Mouse (Mus musculus) heart, embryonic 11.5 days (tissue): ENCODE measurements around the gene 4930442H23Rik. TPM values are rescaled to one million over a fixed set of nuclear protein-coding genes. Genes with fewer than 3 reads are reported as not detected.

Experiments
- ATAC-seq: fragments of 200-750 bp; cut with Nextera tagmentation; replicated peaks from 2 replicates; pipeline ENCODE4 v1.8.0; 2017; ENCODE audit warnings: moderate library complexity; ENCODE audit not compliant: insufficient number of reproducible peaks, low FRiP score, low TSS enrichment
- H3K27ac ChIP-seq: fragments of 300-500 bp; sonication (generic); 2 replicates; pipeline ENCODE4 v1.5.1; 2014; ENCODE audit warnings: mild to moderate bottlenecking, low read depth, low read length
- H3K27me3 ChIP-seq: fragments of 300-500 bp; sonication (generic); 2 replicates; pipeline ENCODE4 v1.6.1; 2014; ENCODE audit warnings: mild to moderate bottlenecking, low read length, mixed read lengths; ENCODE audit not compliant: control insufficient read depth, insufficient read depth
- H3K36me3 ChIP-seq: fragments of 300-500 bp; sonication (generic); 2 replicates; pipeline ENCODE4 v1.6.1; 2014; ENCODE audit warnings: mild to moderate bottlenecking, low read length, moderate library complexity, mixed read lengths; ENCODE audit not compliant: control insufficient read depth, insufficient read depth
- H3K4me1 ChIP-seq: fragments of 300-500 bp; sonication (generic); 2 replicates; pipeline ENCODE4 v1.6.1; 2014; ENCODE audit warnings: low read length; ENCODE audit not compliant: control insufficient read depth, insufficient read depth
- H3K4me2 ChIP-seq: fragments of 300-500 bp; sonication (generic); 2 replicates; pipeline ENCODE4 v1.6.1; 2014; ENCODE audit warnings: mild to moderate bottlenecking, moderate library complexity
- H3K4me3 ChIP-seq: fragments of 300-500 bp; sonication (generic); 2 replicates; pipeline ENCODE4 v1.5.1; 2014; ENCODE audit warnings: low read depth, low read length
- H3K9ac ChIP-seq: fragments of 300-500 bp; sonication (generic); 2 replicates; pipeline ENCODE4 v1.6.1; 2014; ENCODE audit warnings: mild to moderate bottlenecking, low read depth, low read length, moderate library complexity
- H3K9me3 ChIP-seq: fragments of 300-500 bp; sonication (generic); replicated peaks from 2 replicates; pipeline ENCODE4 v1.6.1; 2016; ENCODE audit warnings: low read length; ENCODE audit not compliant: control insufficient read depth
- WGBS: fragments of 180-500 bp; shearing (Covaris S2); extraction: QIAGEN DNeasy Blood & Tissue Kit; methylation state at CpG from one replicate; pipeline ENCODE4 v1.1.7; 2014; ENCODE audit not compliant: insufficient replicate concordance; 5-methylcytosine and 5-hydroxymethylcytosine counted together
- polyA plus RNA-seq: library from polyadenylated mRNA; unstranded; fragments of >200 nt; fragmentation: Nextera tagmentation; extraction: Ambion mirVana; gene quantifications from 2 replicates; pipeline ENCODE4 v1.2.1, GENCODE M21; 2014

4930442H23Rik gene
- polyA plus RNA-seq, 1 experiment from 2014 or later = 0.21 TPM

DNA sequence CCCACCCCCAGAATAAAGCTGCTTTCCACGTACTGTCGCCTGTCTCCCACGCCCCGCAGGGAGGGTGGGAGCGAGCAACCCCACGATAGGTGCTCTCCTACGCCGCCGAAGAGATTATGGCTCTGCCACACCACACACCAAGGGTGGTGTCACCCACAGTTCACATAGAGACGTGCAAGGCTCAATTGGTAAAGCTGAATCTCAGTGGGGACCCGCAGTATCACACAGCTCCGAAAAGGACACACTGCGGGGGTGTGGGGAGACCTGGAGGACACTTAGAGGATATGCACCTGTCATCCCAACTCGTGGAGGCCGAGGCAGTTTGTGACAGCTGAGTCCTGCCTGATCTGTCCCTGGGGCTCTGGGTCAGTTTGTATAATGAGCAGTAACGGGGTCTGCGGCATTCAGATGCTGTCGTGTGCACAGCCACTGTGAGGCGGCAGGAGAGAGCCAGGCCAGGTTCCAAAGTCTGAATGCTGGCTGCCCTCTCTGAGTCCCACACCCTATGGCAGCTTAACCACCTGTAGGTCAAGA lies 9.4 kb upstream of the 4930442H23Rik start:
- Histone ChIP-seq H3K27me3 (0 out of 2 replicates have a peak, but pooled peaks cover 3% of the 10 kb centered on the region), H3K36me3 (peaks cover 12% of the 10 kb centered on the region; the same call in 1 of the 2 replicates), H3K4me3 (peak overlapping the region; percentile 64), H3K4me1 (peaks cover 33% of the 10 kb centered on the region), H3K4me2 (peak overlapping the region; percentile 92), H3K9ac (peak overlapping the region; percentile 90), H3K9me3 (no peaks in the 10 kb centered on the region), H3K27ac (peak overlapping the region; percentile 99)
- WGBS = 5% methylated on average over 19 of the region's 19 CpGs
- peak; percentile 4; the same call in 1 of the 2 replicates for ATAC-seq

- Histone ChIP-seq H3K4me1 (peaks cover 31% of the 10 kb centered on the region), H3K36me3 (peaks cover 12% of the 10 kb centered on the region; the same call in 1 of the 2 replicates), H3K9me3 (no peaks in the 10 kb centered on the region), H3K9ac (peak overlapping the region; percentile 90), H3K4me2 (peak overlapping the region; percentile 92), H3K27ac (peak overlapping the region; percentile 99), H3K27me3 (0 out of 2 replicates have a peak, but pooled peaks cover 3% of the 10 kb centered on the region), H3K4me3 (peak overlapping the region; percentile 64)
- 1% methylated on average over 83 of the region's 93 CpGs for WGBS
- ATAC-seq = peak; percentile 69
These were observed 8.8 kb upstream of the 4930442H23Rik start for GRCm38 (mm10) chr10:81192270-81192967.

DNA sequence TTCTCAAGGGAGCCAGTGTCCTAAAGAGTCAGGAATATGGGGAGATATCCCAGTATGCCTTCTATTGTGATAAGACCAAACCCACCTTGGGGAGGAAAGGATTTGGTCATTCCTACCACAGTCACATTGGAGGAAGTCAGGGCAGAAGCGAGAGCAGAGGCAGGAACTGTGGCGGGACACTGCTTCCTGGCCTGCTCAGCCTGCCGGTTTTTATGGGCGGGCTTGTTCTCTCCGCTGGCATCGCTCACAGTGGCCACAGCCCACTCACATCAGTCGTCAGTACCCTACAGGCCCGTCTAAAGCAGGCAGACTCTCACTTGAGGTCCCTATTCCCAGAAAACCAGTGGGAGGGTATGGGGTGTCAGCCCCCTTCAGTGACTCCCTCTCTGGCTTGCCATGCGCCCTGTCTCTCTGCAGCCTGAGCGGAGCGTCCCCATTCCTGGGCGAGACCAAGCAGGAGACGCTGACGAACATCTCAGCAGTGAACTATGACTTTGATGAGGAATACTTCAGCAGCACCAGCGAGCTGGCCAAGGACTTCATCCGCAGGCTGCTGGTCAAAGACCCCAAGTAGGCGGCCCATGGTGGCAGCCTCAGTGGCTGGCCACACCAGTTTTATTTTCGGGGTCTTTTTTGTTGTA lies 7.8 kb upstream of the 4930442H23Rik start:
- Histone ChIP-seq H3K4me3 (no peak overlapping the region), H3K36me3 (peaks cover 20% of the 10 kb centered on the region), H3K27ac (peak overlapping the region; percentile 99; the same call in 1 of the 2 replicates), H3K9ac (peak overlapping the region; percentile 90), H3K4me1 (peaks cover 27% of the 10 kb centered on the region), H3K9me3 (no peaks in the 10 kb centered on the region), H3K27me3 (0 out of 2 replicates have a peak, but pooled peaks cover 3% of the 10 kb centered on the region), H3K4me2 (peak overlapping the region; percentile 92)
- ATAC-seq = no peak
- WGBS = 76% methylated on average over 18 of the region's 18 CpGs

GRCm38 (mm10) chr10:81190912-81191321 lies 7.3 kb upstream of the 4930442H23Rik start:
- Histone ChIP-seq H3K27me3 (0 out of 2 replicates have a peak, but pooled peaks cover 2% of the 10 kb centered on the region), H3K27ac (0 out of 2 replicates have a peak overlapping the region, but pooled peaks have one; percentile 18), H3K4me1 (peaks cover 24% of the 10 kb centered on the region), H3K9me3 (no peaks in the 10 kb centered on the region), H3K4me2 (no peak overlapping the region), H3K9ac (no peak overlapping the region), H3K36me3 (peaks cover 20% of the 10 kb centered on the region), H3K4me3 (no peak overlapping the region)
- WGBS = 58% methylated on average over 6 of the region's 6 CpGs
- ATAC-seq = no peak

DNA sequence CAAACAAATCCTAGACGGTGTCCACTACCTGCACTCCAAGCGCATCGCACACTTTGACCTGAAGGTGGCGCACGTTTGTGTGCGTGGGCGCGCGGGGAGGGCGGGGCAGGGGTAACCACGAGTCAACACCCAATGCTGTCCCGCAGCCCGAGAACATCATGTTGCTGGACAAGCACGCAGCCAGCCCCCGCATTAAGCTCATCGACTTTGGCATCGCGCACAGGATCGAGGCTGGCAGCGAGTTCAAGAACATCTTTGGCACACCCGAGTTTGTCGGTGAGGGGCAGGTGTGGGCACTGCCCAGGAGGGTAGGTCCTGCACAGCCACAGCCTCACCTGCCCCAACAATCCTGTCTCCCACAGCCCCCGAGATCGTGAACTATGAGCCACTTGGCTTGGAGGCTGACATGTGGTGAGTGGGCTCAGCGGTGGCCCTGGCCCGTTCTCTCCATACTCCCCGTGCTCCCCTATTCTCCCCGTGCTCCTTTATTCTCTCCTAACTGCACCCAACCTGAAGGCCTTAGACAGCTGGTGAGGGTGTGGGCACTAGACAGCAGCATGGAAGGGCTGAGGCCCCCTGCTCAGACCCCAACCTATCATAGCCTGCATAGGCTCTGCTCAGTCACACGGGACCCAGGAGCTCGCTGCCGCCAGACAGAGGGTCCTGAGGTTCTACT lies 6.7 kb upstream of the 4930442H23Rik start:
- Histone ChIP-seq H3K4me2 (no peak overlapping the region), H3K36me3 (peaks cover 20% of the 10 kb centered on the region), H3K27ac (no peak overlapping the region), H3K4me3 (no peak overlapping the region), H3K27me3 (no peaks in the 10 kb centered on the region), H3K9me3 (no peaks in the 10 kb centered on the region), H3K9ac (no peak overlapping the region), H3K4me1 (peaks cover 24% of the 10 kb centered on the region)
- WGBS = 69% methylated on average over 31 of the region's 31 CpGs
- no peak for ATAC-seq

- H3K9ac ChIP-seq = no peak overlapping the region
- no peaks in the 10 kb centered on the region for H3K9me3 ChIP-seq
- peaks cover 30% of the 10 kb centered on the region for H3K4me1 ChIP-seq
- H3K27me3 ChIP-seq = no peaks in the 10 kb centered on the region
- no peak for ATAC-seq
- peaks cover 20% of the 10 kb centered on the region for H3K36me3 ChIP-seq
- WGBS = 75% methylated on average over 26 of the region's 26 CpGs
- no peak overlapping the region for H3K4me2 ChIP-seq
- H3K4me3 ChIP-seq = no peak overlapping the region
- H3K27ac ChIP-seq = no peak overlapping the region
These were observed 6.2 kb upstream of the 4930442H23Rik start for GRCm38 (mm10) chr10:81189821-81190220.

DNA sequence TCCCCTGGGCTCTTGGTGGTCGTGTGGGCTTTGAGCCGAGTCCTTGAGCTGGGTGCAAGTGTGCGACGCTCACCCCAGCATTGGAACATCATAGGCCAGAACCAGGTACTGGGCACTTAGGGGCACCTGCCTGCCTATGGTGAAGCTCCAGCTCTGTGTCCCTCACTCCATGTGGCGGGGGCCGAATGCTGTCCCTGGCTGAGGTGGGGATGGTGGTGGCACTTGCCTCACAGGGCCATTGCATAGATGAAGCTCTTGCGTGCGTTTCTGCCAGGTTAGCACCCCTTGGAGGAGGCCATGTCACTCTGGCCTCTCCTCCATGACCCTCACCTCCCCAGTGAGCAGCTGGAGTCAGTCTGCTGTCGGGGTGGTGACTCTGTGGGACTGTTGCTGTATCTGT lies 3.5 kb upstream of the 4930442H23Rik start:
- no peak overlapping the region for H3K27ac ChIP-seq
- no peak overlapping the region for H3K9ac ChIP-seq
- no peak overlapping the region for H3K4me3 ChIP-seq
- H3K4me2 ChIP-seq = no peak overlapping the region
- peaks cover 32% of the 10 kb centered on the region for H3K4me1 ChIP-seq
- H3K27me3 ChIP-seq = no peaks in the 10 kb centered on the region
- no peak for ATAC-seq
- 93% methylated on average over 9 of the region's 9 CpGs for whole genome bisulfite sequencing
- H3K36me3 ChIP-seq = peaks cover 20% of the 10 kb centered on the region
- H3K9me3 ChIP-seq = no peaks in the 10 kb centered on the region

DNA sequence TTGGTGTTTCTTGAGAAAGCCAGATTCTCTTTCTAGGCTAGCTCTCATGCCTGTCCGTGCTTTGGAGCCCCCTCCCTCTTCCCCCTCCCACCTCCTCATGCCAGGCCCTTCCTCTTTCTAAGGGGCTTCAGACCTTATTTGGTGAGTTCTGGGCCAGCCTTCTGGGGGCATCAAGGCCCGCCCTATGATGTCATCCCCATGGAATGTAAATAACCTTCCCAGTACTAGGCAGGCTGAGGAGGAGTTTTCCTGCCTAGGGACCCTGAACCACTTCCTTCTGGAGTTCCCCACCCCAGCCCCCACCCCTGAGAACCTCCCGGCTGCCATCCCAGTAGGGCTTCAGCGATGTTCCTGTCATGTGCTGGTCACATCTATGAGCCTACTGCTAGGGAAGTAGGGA lies 1.1 kb upstream of the 4930442H23Rik start:
- Histone ChIP-seq H3K9ac (peak overlapping the region; percentile 52), H3K36me3 (peaks cover 37% of the 10 kb centered on the region)
- 18% methylated on average over 4 of the region's 4 CpGs for WGBS

More for the DNA sequence above, 1.1 kb upstream of the 4930442H23Rik start:
- Histone ChIP-seq H3K4me2 (peak overlapping the region; percentile 68), H3K4me1 (peaks cover 24% of the 10 kb centered on the region), H3K27me3 (no peaks in the 10 kb centered on the region), H3K27ac (peak overlapping the region; percentile 91), H3K4me3 (no peak overlapping the region), H3K9me3 (no peaks in the 10 kb centered on the region)
- ATAC-seq = 0 out of 2 replicates have a peak, but pooled peaks have one; percentile 15
